Mouse (Mus musculus): Measurements from ENCODE around the gene Zmynd19.

DNA sequence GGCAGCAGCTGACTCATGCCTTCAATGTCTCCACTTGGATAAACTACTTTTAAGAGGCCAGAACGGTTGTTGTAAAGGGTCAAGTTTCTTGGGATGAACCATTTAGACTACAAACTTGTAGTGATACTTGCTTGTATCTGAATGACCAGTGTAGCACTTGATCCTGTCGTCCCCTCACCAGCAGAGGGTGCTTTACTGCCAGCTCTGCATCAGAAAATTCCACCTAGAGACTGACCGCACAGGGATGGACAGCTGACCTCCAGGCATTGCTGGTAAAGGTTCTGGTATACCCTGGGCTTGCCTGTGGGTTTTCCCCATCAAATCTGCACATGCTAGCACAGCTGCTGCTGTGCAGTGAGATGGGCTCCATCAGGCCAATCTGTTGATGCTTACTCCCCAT is 11.3 kb downstream of the Zmynd19 start:
- TF ChIP-seq CTCF (IDR thresholded peaks at IDR 0.05; ENCODE audit: low read depth, low read length) (peak; percentile 47; the same call in 1 of the 2 replicates), POLR2A (IDR thresholded peaks at IDR 0.05; ENCODE audit: borderline replicate concordance, low read depth, low read length) (no peak)

Measured in bone marrow macrophage, adult 2 months (primary cell).